Mouse (Mus musculus) lung, adult 18-20 months (tissue): ENCODE results near the gene Fam171a2.

Experiments
- DNase-seq, 2 experiments: peaks; one replicate each; pipeline ENCODE4 v3.0.0; 2022; ENCODE audit warnings: mixed read lengths in 2 of 2

Gene Fam171a2

DNA sequence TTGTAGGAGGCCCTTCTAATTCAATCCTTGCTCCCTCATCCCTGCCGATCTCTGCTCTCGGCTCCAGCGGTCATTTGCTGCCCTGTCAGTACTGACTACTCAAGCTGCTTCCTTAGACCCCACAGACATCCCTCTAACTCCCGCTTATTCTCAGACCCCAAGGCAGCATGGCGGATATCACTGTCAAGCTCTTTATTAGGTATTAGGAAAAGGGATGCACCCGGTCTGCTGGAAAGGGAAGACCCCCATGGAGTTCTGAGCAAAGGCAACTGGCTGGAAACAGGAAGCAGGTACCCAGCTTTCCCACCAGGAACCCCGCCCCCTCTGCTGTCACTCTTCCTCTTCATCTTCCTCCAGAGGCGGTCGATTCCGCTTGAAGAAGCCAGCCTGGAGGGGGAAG is 5.6 kb upstream of the Fam171a2 start:
- DNase-seq, result no peak

DNA sequence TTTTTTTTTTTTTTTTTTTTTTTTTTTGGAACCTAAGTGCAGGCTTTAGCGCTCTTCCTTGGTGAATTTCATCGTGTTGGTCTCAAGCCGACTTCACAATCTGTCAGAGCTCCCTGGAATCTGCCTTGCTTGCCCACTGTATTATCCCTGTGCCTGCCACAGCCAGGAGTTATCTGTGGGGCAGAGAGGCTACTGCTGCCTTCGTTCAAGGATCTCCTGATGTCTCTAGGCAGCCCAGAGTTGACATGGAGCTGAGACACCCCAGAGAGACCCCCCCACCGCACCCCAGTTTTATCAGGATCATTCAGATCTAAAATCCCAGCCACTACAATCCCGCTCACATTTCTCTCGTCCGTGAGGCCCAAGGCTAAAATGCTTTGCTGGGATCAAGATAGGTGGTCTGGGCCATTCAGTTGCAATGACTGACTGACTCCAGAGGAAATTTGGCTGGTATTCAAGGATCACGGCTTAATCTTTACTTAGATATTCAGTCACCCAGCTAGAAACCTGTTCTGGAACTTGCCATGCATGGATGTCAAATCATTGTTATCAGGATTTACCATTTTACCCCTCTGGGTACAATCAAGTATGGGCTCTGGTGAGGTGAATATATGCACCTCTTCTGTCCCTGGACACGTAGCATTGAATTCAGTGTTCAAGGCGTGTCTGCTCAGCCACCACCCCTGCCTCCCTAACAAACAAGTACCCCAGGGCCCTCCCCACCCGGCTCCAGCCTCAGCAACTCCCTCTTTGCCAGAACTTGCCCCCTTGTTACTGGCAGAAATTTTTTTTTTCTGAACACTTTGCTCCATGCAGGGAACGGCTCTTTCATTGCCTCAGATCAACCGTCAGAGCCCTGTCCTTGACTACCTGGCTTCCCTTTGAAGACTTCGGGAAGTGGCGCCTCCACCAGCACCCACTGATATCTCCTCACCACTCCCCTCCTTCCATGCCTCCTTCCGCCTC is 1.8 kb upstream of the Fam171a2 start:
- no peak for DNase-seq

DNA sequence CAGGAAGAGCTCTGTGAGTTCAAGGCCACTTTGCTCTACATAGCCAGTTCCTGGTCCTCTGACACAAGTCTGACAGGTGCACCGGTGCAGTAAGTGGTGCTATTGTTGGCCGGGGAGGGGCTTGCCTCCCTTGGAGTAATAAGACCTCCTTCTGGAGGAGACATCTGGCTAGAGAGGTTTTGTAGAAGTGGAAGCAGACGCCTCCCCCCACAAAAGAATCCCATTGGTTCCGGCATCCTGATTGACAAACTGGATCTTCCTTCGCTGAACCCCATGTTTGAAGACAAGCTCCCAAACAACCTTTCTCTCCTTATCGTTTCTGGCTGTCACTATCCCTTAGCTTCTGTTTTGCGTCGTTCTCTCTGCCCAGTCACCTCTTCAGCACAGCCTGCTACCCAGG is 845 bp upstream of the Fam171a2 start:
- no peak for DNase-seq

DNA sequence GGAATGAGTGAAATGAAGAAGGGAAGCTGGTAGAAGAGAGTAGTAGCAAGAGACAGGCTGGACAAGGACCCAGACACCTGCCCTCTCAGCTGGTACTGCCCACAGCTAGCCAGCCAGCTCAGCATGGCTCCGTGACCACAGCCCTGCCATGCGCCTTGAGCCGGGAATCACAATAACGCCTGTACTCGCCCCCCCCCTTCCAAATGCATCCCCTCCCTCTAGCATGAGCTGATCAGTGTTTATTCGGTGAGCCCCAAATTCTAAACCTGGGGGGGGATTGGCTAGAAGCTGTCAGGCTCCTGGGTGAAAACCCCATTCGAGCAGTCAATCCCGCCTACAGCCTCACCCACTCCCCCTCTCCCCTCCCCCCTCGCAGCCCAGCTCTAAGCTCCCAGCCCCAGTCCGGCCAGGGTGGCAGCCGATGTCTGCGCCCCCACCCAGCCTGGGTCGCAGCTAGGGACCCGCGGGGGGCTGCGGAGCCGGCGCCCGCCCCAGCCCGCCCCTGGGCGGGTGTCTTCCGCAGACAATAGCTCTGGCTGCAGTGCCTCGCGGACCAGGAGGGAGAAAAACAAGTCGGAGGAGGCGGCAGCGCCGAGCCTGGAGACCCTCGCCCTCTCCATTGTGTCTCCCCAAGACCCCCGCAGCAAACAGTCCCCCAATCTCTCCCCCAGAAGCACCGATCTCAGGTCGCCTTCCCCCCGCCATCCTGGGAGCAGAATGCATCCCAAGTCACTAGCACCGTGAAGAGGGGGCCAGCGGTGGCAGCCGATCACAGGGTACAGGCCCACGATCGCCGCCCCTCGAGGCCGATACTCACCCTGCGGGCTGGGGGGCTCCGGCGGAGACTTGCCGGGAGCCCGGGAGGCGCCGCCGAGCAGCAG is 661 bp downstream of the Fam171a2 start:
- no peak for DNase-seq

DNA sequence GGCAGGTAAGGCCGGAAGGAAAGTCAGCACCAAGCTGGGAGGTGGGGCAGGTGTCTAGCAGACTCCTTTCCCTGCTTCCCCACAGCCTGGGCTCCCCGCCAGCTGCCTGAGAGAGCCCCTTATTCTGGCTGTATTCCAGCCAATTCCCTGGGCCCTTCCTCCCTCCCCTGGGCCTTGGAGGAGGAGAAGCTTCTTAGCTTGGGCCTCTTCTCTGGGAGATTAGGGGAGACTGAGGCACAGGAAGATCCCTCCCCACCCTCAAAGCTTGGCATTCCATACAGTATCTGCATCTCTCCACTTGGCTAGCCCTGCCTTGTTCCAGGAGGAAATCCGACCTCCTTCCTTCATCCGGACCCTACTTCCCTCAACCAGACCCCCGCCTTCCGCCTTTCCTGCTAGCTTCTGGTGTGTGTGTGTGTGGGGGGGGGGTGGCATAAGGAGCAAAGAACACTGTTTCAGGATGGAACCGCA is 1.6 kb downstream of the Fam171a2 start:
- peak; percentile 47 to 49 for DNase-seq

DNA sequence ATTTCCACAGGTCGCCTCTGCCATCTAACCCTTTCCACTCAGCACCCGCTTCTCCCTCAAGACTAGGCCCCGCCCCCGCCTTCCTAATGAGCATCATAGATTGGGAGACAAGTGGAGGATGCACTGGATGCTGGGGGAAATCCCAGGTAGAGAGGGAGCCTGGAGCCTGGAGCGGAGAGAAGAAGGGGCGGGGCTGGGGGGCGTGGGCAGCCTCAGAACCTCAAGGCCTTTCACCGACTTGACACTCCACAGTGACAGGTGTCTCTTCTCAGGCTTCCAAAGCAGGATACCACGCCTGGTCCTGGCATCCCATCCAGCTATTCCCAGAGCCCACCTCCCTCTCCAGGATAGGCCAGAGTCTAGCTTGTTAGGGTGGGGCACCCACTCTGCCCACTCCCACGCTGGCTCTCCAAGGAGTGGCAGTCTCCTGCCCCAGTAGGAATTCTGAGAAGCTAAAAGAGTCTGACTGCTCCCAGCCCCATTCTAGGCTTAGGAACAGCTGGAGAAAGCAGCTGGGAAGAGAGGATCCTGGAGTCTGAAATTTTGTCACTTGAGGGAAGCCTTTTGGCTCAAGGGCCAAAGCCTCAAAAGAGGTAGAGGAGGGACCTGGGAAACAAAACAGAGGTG is 2.1 kb downstream of the Fam171a2 start:
- peak in 1 of 2 experiments; percentile 46 for DNase-seq

DNA sequence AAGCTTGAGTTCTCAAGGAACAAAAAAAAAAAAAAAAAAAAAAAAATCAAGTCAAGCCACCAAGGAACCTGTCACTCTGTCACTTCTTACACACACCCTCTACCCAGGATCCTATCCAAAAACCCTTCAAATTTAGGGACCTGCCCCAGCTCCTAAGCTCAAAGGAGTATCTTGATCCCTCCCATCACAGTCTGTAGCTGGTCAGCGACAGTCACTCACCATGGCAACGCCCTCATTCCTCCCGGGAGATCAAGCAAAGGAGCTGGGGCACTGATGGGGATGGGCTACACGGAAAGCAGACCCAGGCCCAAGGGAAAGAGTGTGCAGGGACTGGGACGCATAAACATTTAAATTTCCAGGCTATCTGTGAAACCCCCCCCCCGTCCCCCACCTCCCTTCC is 2.7 kb downstream of the Fam171a2 start:
- no peak for DNase-seq

DNA sequence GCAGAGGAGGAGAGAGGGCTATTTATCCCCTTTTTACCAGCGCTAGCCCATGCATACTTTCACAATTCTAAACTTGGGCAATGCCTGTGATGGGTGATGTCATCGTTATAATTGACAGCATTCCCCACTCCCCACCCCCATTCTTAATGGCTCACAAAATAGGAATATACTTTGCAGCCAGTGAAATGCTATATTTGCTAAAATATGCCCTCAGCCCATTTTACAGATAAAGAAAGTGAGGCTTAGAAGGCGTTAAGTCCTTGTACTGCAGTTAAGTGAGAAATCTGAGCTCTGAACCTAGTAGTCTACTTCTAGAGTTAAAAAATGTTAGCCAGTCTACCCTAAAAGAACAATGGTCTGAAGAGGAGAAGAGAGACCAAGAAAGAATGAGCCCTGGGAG is 3.2 kb downstream of the Fam171a2 start:
- no peak for DNase-seq

DNA sequence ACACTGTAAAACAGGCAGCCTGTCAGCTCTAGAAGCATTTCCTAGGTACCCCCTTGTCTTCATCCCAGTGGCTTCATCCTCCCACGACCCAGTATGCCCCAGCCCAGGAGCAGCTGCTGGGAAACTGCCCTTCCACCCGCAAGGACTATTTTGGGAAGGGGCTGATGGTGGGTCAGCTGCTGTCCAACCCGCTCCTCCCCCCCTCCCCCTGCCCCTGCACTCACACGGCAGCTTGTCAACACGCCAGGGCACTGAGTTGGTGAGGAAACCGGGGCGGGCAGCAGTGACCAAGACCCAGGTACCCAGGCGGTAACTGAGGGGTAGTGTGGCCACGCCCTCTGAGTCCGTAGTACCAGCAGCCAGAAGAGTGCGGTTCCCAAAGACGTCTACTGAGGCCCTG is 3.7 kb downstream of the Fam171a2 start:
- no peak for DNase-seq

DNA sequence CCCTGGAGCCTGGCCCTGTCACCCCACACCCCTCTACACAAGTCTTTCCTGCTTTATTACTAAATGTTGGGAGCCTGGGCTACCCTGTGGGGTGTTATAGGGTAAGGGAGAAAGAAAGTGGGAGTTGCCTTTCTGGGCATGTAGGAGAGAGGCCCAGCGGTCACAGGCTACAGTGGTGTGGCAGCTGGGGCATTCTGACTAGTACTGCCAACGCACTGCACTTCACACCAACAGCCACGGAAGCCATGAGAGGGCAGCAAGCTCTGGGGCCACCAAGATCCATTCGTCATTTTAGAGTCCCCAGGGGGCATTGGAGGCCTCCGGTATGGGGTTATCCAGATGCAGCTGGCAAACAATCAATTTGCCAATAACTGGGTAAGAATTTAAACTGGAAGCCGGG is 5.4 kb downstream of the Fam171a2 start:
- no peak for DNase-seq

DNA sequence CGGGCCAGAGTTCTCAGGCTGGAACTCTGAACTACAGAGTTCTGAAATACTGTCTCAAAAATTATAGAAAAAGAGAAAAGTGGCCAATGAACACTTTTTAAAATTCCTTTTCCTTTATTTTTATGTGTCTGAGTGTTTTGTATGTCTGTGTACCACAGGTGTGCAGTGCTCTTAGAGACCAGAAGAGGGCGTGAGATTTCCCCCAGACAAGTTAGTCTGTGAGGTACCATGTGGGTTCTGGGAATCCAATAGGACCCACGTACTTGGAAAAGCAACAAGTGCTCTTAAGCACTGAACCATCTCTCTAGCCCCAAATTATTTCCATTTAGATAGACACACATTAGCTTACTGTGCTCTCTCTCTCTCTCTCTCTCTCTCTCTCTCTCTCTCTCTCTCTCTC is 6.0 kb downstream of the Fam171a2 start:
- no peak for DNase-seq

DNA sequence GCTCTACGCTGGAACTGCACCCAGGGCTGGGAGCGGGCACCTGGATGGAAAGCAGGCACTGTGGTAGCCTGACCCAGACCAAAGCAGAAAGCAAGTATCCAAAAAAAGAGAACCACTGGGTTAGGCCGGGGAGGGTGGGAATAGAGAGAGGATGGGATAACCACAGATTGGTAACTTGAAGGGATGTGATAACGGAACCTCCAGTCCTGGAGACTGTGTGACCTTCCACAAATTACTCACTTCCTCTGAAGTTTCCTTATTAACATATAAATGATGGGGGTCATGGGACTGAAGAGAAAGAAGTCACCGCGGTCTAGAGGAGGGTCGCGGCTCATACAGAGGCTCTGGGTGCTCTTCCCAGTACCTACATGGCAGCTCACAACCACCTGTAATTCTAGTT is 7.2 kb downstream of the Fam171a2 start:
- no peak for DNase-seq

DNA sequence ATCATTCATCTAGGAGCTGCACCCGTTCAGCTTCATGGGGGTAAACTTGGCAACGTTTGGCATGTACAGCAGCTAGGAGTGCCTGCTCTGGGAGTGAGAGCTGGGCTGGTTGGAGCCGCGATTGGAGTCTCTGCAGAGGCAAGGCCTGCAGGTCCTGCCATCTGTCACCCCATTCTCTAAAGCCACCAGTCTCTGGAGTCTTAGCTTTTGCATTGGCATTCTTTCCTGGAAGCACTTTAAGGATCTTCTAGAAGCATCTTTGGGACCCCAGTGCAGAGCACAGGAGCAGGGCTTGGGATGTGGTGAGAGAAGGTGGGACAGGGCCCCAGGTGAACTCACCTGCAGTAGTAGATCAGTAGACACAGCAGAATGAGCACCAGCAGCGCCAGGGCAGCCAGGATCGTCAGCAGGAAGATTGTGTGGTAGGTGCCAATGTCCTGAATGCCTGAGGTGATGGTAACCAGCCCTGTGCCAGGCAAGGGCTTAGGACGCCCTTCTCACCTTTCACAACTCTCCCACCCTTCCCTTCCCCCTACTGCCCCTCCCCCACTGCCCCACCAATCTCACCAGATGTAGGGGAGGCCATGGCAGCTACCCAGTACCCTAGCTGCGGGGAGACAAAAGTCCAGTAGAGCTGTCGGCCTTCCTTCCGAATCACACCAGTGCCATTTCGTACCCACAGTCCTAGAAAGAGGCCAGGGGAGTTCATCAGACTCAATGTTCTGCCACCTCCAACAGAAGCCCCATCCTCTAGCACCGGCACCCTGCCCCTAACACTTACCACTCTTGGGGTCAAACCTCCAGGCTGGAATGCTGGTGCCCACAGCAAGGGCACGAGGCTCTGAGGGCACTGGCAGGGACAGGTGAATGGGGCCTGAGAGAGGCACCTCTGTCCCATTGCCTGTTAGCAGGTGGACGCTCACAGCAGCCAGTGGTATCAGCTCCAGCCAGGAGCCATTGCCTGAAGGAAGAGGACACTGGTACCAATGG is 8.1 kb downstream of the Fam171a2 start:
- DNase-seq, result no peak

DNA sequence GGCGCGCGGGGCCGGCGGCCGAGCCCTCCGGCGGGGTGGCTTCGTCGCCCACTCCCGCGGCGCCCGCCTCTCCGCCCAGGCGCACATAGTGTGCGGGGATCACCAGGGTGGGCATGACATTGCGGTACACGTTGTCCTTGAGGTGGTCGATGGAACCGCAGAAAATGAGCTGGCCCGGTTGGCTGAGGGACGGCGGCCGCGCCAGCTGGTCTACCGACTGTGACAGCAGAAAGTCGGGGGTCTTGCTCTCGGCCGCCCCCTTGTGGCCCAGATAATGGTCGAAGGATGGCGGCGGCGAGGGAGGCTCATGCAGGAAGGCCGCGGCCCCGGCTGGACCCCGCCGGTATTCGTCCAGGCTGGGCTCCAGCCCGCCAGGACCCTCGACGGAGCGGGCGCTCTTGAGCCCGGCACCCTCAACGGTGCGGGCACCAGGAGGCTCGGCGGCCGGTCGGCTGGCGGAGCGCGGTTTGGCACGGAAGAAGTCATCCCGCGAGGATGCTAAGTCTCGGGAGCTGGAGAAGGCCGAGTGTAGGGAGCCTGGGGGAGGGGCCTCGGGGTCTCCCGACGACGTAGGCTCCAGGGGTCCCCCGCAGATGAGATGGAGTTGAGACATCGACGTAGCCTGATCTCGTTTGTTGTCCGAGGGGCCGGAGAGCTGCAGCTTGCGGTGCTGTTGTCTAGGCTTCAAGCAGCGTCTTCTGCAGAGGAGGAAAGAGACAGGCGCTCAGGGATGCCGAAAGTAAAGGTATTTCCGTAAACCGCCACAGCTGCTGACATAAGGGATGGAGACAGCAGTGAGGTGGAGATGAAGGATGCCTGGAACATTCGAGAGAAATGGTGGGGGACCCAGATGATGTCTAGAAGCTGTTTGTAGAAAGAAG is 9.0 kb downstream of the Fam171a2 start:
- DNase-seq, result peak; percentile 67 to 78

DNA sequence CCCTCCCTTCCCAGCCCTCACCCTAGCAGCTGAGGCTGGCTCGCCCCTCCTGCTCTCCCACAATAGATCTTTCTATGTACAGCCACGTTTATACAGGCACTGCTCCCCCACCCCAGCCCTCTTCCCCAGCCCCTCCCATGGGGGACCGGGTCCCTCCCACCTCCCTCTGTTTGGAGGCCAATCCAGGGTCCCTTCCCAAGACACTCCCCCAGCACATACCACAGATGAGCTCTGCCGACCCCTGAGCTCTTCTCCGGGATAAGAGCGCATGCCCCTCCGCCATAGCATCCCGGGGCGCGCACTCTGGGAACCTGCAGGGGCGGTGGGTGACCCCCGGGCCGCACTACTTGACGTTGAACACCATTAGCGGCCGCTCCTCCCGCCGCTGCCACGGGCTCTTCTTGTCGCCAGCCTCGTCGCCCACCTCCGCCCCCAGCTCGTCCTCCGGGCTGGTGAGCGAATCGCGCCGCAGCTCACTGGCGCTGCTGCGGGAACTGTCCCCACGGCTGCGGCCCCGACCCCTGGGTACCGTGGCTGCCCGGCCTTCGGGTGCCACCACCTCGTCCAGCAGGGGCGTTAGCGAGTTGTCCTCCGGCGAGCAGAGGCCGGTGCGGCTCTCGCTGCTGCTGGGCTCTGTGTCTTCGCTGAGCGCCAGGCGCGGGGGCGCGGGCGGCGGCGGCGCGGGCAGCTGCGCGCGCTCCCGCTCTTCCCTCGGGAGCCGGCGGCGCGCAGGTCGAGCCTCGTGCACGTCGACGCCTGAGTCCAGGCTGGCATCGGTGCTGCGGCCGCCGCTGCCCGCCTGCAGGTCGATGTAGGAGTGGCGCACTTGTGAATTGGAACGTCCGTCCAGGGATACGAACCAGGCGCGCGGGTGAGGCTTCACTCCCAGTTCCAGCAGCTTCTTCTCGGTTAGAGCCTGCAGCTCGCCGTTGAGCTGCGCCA is 10.1 kb downstream of the Fam171a2 start:
- DNase-seq, result peak; percentile 56 to 68

DNA sequence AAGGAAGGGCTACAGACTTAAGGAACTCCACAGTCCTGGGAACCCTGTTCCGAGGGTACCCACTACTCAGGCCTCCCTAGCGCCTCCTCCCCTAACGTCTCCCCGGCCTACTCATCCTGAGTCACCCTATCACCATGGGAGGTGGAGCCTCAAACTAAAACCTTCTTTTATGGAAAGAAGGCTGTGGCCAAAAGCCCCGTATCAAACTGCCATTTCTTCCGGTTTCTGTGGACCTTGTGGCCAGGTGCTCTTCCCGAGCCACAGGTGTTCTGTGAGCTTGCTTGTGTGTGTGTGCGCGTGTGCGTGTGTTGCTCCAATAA is 11.1 kb downstream of the Fam171a2 start:
- DNase-seq, result no peak

DNA sequence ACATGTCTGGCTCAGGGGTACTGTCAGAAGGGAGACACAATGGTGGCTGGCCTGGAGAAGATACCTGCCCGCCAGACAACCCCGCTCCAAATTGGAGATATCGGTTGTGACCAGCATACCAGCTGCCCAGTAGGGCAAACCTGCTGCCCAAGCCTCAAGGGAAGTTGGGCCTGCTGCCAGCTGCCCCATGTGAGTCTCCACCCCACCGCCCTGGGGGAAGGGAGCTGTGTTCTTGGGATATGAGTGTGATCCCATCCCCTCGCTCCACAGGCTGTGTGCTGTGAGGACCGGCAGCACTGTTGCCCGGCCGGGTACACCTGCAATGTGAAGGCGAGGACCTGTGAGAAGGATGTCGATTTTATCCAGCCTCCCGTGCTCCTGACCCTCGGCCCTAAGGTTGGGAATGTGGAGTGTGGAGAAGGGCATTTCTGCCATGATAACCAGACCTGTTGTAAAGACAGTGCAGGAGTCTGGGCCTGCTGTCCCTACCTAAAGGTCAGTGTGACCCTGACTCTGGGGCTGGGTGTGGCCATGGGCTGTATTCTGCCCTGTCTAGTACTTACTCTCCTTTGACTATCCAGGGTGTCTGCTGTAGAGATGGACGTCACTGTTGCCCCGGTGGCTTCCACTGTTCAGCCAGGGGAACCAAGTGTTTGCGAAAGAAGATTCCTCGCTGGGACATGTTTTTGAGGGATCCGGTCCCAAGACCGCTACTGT is 11.6 kb downstream of the Fam171a2 start:
- DNase-seq, result no peak

DNA sequence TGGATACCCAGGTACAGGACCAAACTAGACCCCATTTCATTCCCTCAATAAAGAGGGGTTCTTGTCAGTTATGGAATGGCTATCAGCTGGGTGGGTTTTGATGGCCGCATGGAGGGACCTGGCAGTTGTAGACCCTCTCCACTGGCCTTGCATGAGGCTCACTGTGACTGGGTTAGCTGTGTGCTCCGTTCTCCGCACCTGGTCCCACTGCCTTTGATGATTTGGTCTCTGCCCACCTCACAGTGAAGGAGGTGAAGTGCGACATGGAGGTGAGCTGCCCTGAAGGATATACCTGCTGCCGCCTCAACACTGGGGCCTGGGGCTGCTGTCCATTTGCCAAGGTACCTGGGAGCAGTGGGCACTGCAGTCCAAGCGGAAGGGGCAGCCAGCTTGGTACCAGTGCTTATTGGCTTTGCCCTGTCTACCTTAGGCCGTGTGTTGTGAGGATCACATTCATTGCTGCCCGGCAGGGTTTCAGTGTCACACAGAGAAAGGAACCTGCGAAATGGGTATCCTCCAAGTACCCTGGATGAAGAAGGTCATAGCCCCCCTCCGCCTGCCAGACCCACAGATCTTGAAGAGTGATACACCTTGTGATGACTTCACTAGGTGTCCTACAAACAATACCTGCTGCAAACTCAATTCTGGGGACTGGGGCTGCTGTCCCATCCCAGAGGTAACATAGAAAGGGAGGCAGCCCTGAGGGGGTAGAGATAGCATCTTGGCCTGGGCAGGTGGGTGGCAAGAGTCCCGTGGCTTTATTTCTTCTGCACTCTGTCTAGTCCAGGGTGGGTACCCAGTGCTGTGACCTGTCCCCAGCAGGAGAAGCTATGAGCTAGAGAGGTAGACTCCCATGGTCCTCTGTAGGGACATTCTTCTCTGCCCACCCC is 12.4 kb downstream of the Fam171a2 start:
- no peak for DNase-seq
